Mouse (Mus musculus) midbrain, postnatal 0 days (tissue): ENCODE results near the gene Arhgap27. TPM values are rescaled to one million over a fixed set of nuclear protein-coding genes. Genes with fewer than 3 reads are reported as not detected.
A peak's percentile ranks its signal among the peaks of the same experiment; 100 is the strongest.
"Not testable (repeated sequence)": the region's sequence is repeated elsewhere in the genome, so short reads cannot be mapped to it uniquely, and the experiment has no call there.

Source experiments
- ATAC-seq: fragments of 200-750 bp; cut with Nextera tagmentation; 2 replicates; pipeline ENCODE4 v1.8.0; 2017; ENCODE audit warnings: moderate number of reproducible peaks, mild to moderate bottlenecking, moderate TSS enrichment, moderate library complexity; ENCODE audit not compliant: low FRiP score
- DNase-seq: peaks from one replicate; pipeline ENCODE4 v3.0.0-alpha.2; 2015; ENCODE audit warnings: low spot score
- H3K27ac ChIP-seq: fragments of 300-500 bp; sonication (generic); 2 replicates; pipeline ENCODE4 v1.5.1; 2014; ENCODE audit warnings: low read depth, mild to moderate bottlenecking, low read length, mixed read lengths
- H3K27me3 ChIP-seq: fragments of 300-500 bp; sonication (generic); 2 replicates; pipeline ENCODE4 v1.6.1; 2014; ENCODE audit warnings: low read length, control low read depth, mixed read lengths; ENCODE audit not compliant: insufficient read depth
- H3K36me3 ChIP-seq: fragments of 300-500 bp; sonication (generic); 2 replicates; pipeline ENCODE4 v1.6.1; 2014; ENCODE audit warnings: low read length, control low read depth, mixed read lengths; ENCODE audit not compliant: insufficient read depth
- H3K4me1 ChIP-seq: fragments of 300-500 bp; sonication (generic); 2 replicates; pipeline ENCODE4 v1.6.1; 2014; ENCODE audit warnings: mild to moderate bottlenecking, control low read depth, antibody characterized with exemption, low read length, mixed read lengths; ENCODE audit not compliant: insufficient read depth
- H3K4me2 ChIP-seq: fragments of 300-500 bp; sonication (generic); 2 replicates; pipeline ENCODE4 v1.6.1; 2014; ENCODE audit warnings: low read depth, mild to moderate bottlenecking, low read length, mixed read lengths; ENCODE audit not compliant: poor library complexity, severe bottlenecking
- H3K4me3 ChIP-seq: fragments of 300-500 bp; sonication (generic); 2 replicates; pipeline ENCODE4 v1.5.1; 2014; ENCODE audit warnings: low read depth, mild to moderate bottlenecking, low read length, moderate library complexity
- H3K9ac ChIP-seq: fragments of 300-500 bp; sonication (generic); replicated peaks from 2 replicates; pipeline ENCODE4 v1.6.1; 2014; ENCODE audit warnings: mild to moderate bottlenecking, low read length, moderate library complexity, mixed read lengths; ENCODE audit not compliant: poor library complexity, severe bottlenecking
- H3K9me3 ChIP-seq: fragments of 300-500 bp; sonication (generic); 2 replicates; pipeline ENCODE4 v1.6.1; 2016; ENCODE audit warnings: low read length, control low read depth
- CTCF ChIP-seq: IDR thresholded peaks from 2 replicates; pipeline ENCODE4 v1.5.1; 2016; ENCODE audit warnings: antibody characterized with exemption, mild to moderate bottlenecking
- WGBS: fragments of 180-500 bp; shearing (Covaris S2); extraction: QIAGEN DNeasy Blood & Tissue Kit; methylation state at CpG from one replicate; pipeline ENCODE4 v1.1.7; 2014; 5-methylcytosine and 5-hydroxymethylcytosine counted together
- polyA plus RNA-seq: library from polyadenylated mRNA; unstranded; fragments of >200 nt; fragmentation: Nextera tagmentation; extraction: Ambion mirVana; gene quantifications from 2 replicates; pipeline ENCODE4 v1.2.1, GENCODE M21; 2015
- total RNA-seq: library from RNA; depleted of rRNA; stranded (reverse); fragments of >200 nt; gene quantifications from 2 replicates; pipeline ENCODE4 v1.2.3, GENCODE M21; 2014; rRNA removed

The Arhgap27 gene
- total RNA-seq (7.6 and 7.9 TPM in 2 replicates), polyA plus RNA-seq (4.9 and 6.2 TPM in 2 replicates)

- Histone ChIP-seq H3K27ac (no peak within 1 kb of the TSS), H3K4me1 (peaks cover 9% of the 10 kb centered on the region; the same call in 1 of the 2 replicates), H3K9ac (peak within 1 kb of the TSS; percentile 42), H3K27me3 (peaks cover 37% of the 10 kb centered on the region), H3K9me3 (no peaks in the 10 kb centered on the region), H3K36me3 (peaks cover 18% of the 10 kb centered on the region), H3K4me3 (peak within 1 kb of the TSS; percentile 37), H3K4me2 (peak within 1 kb of the TSS; percentile 66)
- ATAC-seq (no peak), DNase-seq (no peak)
- TF ChIP-seq CTCF: no peak
- 3% methylated on average over 35 of the region's 35 CpGs for WGBS
These were observed at the start of gene Arhgap27 for GRCm38 (mm10) chr11:103363214-103364148. Gene Arhgap27 (minus strand): TSS chr11:103363692.

GRCm38 (mm10) chr11:103412950-103413423, 49.5 kb upstream of the Arhgap27 start:
- Histone ChIP-seq H3K9ac (0 out of 2 replicates have a peak overlapping the region, but pooled peaks have one; percentile 24), H3K4me3 (peak overlapping the region; percentile 73), H3K4me1 (no peaks in the 10 kb centered on the region), H3K36me3 (no peaks in the 10 kb centered on the region), H3K27ac (peak overlapping the region; percentile 55; the same call in 1 of the 2 replicates), H3K27me3 (no peaks in the 10 kb centered on the region), H3K9me3 (no peaks in the 10 kb centered on the region), H3K4me2 (peak overlapping the region; percentile 84)
- no peak for TF ChIP-seq CTCF
- peak; percentile 48 for ATAC-seq
- peak; percentile 3 for DNase-seq
- 1% methylated on average over 14 of the region's 14 CpGs for WGBS

GRCm38 (mm10) chr11:103411981-103412949, 48.8 kb upstream of the Arhgap27 start, which contains the start of gene Plekhm1:
Gene Plekhm1 (minus strand): TSS chr11:103412687.
- Histone ChIP-seq H3K9ac (peak within 1 kb of the TSS; percentile 68), H3K27ac (peak within 1 kb of the TSS; percentile 55; the same call in 1 of the 2 replicates), H3K9me3 (no peaks in the 10 kb centered on the region), H3K27me3 (no peaks in the 10 kb centered on the region), H3K4me3 (peak within 1 kb of the TSS; percentile 73), H3K4me1 (no peaks in the 10 kb centered on the region), H3K4me2 (peak within 1 kb of the TSS; percentile 84), H3K36me3 (no peaks in the 10 kb centered on the region)
- WGBS: under 1% methylated on average over 65 of the region's 67 CpGs
- TF ChIP-seq CTCF: no peak
- peak; percentile 98 for DNase-seq
- ATAC-seq: peak; percentile 96

GRCm38 (mm10) chr11:103411301-103411700, 47.8 kb upstream of the Arhgap27 start:
- H3K4me2 ChIP-seq: peak overlapping the region; percentile 84
- no peaks in the 10 kb centered on the region for H3K4me1 ChIP-seq
- H3K36me3 ChIP-seq: no peaks in the 10 kb centered on the region
- H3K27me3 ChIP-seq: no peaks in the 10 kb centered on the region
- no peak overlapping the region for H3K27ac ChIP-seq
- ATAC-seq (no peak), DNase-seq (no peak)
- peak overlapping the region; percentile 73; the same call in 1 of the 2 replicates for H3K4me3 ChIP-seq
- no peak overlapping the region for H3K9ac ChIP-seq
- no peaks in the 10 kb centered on the region for H3K9me3 ChIP-seq
- 92% methylated on average over 1 of the region's 1 CpGs for WGBS
- TF ChIP-seq CTCF: 0 out of 2 replicates have a peak, but pooled peaks have one; percentile 2

GRCm38 (mm10) chr11:103408880-103409279, 45.4 kb upstream of the Arhgap27 start:
- TF ChIP-seq CTCF: no peak
- Histone ChIP-seq H3K27me3 (no peaks in the 10 kb centered on the region), H3K4me1 (no peaks in the 10 kb centered on the region), H3K9me3 (no peaks in the 10 kb centered on the region), H3K4me3 (no peak overlapping the region), H3K27ac (no peak overlapping the region), H3K36me3 (no peaks in the 10 kb centered on the region), H3K9ac (no peak overlapping the region), H3K4me2 (no peak overlapping the region)
- ATAC-seq (no peak), DNase-seq (no peak)
- 92% methylated on average over 13 of the region's 13 CpGs for WGBS

GRCm38 (mm10) chr11:103407136-103407535, 43.6 kb upstream of the Arhgap27 start:
- not testable (repeated sequence) for H3K4me1 ChIP-seq, H3K27me3 ChIP-seq, H3K4me3 ChIP-seq, ATAC-seq, H3K9me3 ChIP-seq, H3K36me3 ChIP-seq, H3K27ac ChIP-seq, H3K4me2 ChIP-seq, DNase-seq, H3K9ac ChIP-seq
- WGBS: 60% methylated on average over 5 of the region's 5 CpGs
